Mouse (Mus musculus): ENCODE results near the gene Tnfrsf21. TPM values are rescaled to one million over a fixed set of nuclear protein-coding genes. Genes with fewer than 3 reads are reported as not detected.

Tnfrsf21 gene
- 36.9 and 40.7 TPM in 2 replicates for polyA plus RNA-seq (2015; fragmentation: Nextera tagmentation; extraction: Ambion mirVana)

DNA sequence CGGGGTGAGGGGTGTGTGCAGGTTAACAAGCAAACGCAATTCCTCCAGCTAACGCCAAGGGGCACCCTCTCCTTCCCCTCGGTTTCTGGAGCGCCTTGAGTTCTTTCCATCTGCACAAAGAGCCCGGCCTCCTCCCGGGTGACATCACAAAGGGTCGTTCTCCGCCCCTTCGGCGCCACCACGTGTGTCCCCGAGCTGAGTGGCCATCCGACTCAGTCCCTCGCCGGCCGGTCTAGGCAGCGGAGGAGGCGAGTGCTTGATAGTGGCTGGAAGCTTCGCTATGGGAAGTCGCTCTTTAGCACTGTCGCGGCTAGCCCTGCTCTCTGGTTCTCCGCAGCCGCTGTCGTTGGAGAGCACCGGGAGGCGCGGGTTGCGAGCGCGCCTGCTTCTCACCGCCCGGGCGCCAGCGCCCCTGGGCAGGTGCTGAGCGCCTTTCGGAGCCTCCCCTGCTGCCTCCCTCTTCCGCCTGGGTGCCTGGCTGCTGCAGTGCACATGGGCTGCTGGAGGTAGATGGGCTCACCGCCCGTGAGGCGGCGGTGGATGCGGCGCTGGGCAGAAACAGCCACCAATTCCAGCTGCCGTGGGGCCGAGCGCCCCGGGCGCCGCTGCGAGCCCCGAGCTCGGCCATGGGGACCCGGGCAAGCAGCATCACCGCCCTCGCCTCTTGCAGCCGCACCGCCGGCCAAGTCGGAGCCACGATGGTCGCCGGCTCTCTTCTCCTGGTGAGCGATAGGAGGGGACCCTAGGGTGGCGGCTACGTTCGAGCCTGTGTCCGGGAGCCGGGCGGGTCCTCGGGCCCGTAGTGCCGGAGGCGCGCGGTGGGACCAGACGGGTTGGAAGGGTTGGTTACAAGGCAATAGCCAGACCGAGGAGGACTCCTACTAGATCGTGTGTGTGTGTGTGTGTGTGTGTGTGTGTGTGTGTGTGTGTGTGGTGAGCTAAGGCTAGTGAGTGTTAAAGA lies at the start of gene Tnfrsf21:
Gene Tnfrsf21, plus strand, starts transcription at position 185 of the 961 bp plus-strand sequence.
- Histone ChIP-seq H3K27me3 (ENCODE audit: control insufficient read depth, insufficient read depth, low read length) (no peaks in the 10 kb centered on the region), H3K9me3 (ENCODE audit: control insufficient read depth, low read length) (no peaks in the 10 kb centered on the region), H3K4me2 (replicated peaks; ENCODE audit: low read depth) (peak within 1 kb of the TSS; percentile 97), H3K4me1 (replicated peaks; ENCODE audit: control insufficient read depth, insufficient read depth) (no peaks in the 10 kb centered on the region), H3K4me3 (ENCODE audit: low read depth, low read length) (peak within 1 kb of the TSS; percentile 82), H3K36me3 (ENCODE audit: control insufficient read depth, insufficient read depth, low read length) (no peaks in the 10 kb centered on the region), H3K27ac (replicated peaks) (peak within 1 kb of the TSS; percentile 84), H3K9ac (ENCODE audit: low read length) (peak within 1 kb of the TSS; percentile 77)
- peak; percentile 95 for ATAC-seq (ENCODE audit: low FRiP score, low TSS enrichment)
- peak; percentile 96 for DNase-seq (ENCODE audit: low spot score)
- WGBS: under 1% methylated on average over 76 of the region's 80 CpGs
- TF ChIP-seq CTCF (IDR thresholded peaks at IDR 0.05; ENCODE audit: low read depth): peak; percentile 91
- TF ChIP-seq EP300 (optimal IDR thresholded peaks at IDR 0.05): no peak

DNA sequence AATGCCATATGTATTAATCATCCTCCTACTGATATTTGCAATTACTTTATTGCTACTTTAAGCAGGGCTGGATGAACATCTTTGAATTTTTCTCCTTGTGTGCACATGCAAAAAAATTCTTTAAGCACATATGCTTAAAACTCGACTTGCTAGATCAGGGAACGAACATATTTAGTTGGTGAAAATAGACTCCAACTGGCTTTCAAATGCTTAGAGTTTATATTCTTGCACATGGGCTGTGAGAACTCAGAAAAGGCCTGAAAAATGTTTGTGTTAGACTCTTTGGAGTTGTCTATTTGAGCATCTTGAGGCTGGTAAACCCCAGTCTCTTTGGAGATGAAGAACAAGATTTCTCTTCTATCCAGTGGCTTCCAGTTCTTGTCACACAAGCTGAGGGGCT lies 48.2 kb upstream of the Tnfrsf21 start:
- H3K4me2 ChIP-seq (replicated peaks; ENCODE audit: low read depth): no peak overlapping the region
- no peak for TF ChIP-seq CTCF (IDR thresholded peaks at IDR 0.05; ENCODE audit: low read depth)
- TF ChIP-seq EP300 (optimal IDR thresholded peaks at IDR 0.05): no peak
- no peaks in the 10 kb centered on the region for H3K9me3 ChIP-seq (ENCODE audit: control insufficient read depth, low read length)
- H3K9ac ChIP-seq (ENCODE audit: low read length): no peak overlapping the region
- no peaks in the 10 kb centered on the region for H3K36me3 ChIP-seq (ENCODE audit: control insufficient read depth, insufficient read depth, low read length)
- no peaks in the 10 kb centered on the region for H3K27me3 ChIP-seq (ENCODE audit: control insufficient read depth, insufficient read depth, low read length)
- no peaks in the 10 kb centered on the region for H3K4me1 ChIP-seq (replicated peaks; ENCODE audit: control insufficient read depth, insufficient read depth)
- H3K4me3 ChIP-seq (ENCODE audit: low read depth, low read length): no peak overlapping the region
- ATAC-seq (ENCODE audit: low FRiP score, low TSS enrichment) (no peak), DNase-seq (ENCODE audit: low spot score) (no peak)
- no peak overlapping the region for H3K27ac ChIP-seq (replicated peaks)
- WGBS: 82% methylated on average over 2 of the region's 2 CpGs

DNA sequence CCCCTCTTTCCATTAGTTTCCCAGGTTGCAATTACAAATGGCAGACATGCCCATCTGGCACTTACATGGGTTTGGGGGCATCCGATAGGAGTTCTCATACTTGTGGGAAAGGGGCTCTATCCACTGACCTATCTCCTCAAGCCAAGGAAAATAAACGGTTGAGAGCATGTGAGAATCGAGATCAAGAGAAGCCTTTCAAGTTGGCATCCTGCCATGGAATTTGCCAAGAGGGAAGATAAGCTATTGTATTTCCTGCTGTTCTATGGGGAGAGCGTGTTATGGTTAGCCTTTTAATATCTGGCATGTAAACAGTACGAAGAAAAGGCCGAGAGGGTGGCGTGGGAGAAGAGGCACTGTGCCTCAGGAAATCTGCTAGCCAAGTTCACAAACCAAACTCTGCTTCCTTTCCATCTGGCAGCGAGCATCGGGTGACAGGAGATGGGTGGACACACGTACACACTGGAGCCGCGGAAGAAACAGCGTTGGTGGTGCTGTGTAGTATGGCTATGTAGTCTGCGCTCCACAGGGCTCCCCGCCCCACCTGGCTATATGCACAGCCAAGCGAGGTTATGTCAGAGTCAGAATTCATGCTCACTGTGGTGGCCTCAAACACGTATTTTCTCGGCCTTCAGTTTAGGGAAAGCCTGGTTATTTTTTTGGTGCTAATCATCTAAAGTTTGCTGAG lies 40.9 kb upstream of the Tnfrsf21 start:
- Histone ChIP-seq H3K27me3 (ENCODE audit: control insufficient read depth, insufficient read depth, low read length) (no peaks in the 10 kb centered on the region), H3K4me2 (replicated peaks; ENCODE audit: low read depth) (no peak overlapping the region), H3K4me1 (replicated peaks; ENCODE audit: control insufficient read depth, insufficient read depth) (0 out of 2 replicates have a peak, but pooled peaks cover 3% of the 10 kb centered on the region), H3K36me3 (ENCODE audit: control insufficient read depth, insufficient read depth, low read length) (no peaks in the 10 kb centered on the region), H3K9ac (ENCODE audit: low read length) (no peak overlapping the region), H3K27ac (replicated peaks) (0 out of 2 replicates have a peak overlapping the region, but pooled peaks have one; percentile 24), H3K9me3 (ENCODE audit: control insufficient read depth, low read length) (no peaks in the 10 kb centered on the region), H3K4me3 (ENCODE audit: low read depth, low read length) (no peak overlapping the region)
- 38% methylated on average over 18 of the region's 18 CpGs for WGBS
- DNase-seq (ENCODE audit: low spot score): peak; percentile 41
- TF ChIP-seq CTCF (IDR thresholded peaks at IDR 0.05; ENCODE audit: low read depth): no peak
- no peak for TF ChIP-seq EP300 (optimal IDR thresholded peaks at IDR 0.05)
- ATAC-seq (ENCODE audit: low FRiP score, low TSS enrichment): peak; percentile 68; the same call in 1 of the 2 replicates

DNA sequence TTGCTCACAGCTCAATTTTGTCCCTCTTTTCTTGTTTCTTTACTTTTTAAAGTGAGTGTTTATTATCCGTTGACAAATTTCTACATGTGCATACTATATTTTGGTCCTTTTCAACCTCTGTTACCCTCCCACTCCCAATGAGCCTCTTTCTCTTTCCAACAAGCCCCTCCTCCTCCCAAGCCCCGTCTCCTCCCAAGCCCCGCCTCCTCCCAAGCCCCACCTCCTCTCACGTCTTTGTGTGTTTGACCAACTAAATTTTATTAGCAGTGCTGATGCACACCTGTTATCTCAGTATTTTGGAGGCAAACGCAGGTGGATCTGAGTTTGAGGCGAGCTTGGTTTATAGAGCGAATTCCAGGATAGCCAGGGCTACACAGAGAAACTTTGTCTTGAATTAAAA lies 38.6 kb upstream of the Tnfrsf21 start:
- ATAC-seq (ENCODE audit: low FRiP score, low TSS enrichment): no peak
- no peak overlapping the region for H3K27ac ChIP-seq (replicated peaks)
- H3K9me3 ChIP-seq (ENCODE audit: control insufficient read depth, low read length): no peaks in the 10 kb centered on the region
- peak; percentile 28 for DNase-seq (ENCODE audit: low spot score)
- WGBS: 63% methylated on average over 7 of the region's 7 CpGs
- no peaks in the 10 kb centered on the region for H3K27me3 ChIP-seq (ENCODE audit: control insufficient read depth, insufficient read depth, low read length)
- H3K9ac ChIP-seq (ENCODE audit: low read length): no peak overlapping the region
- no peaks in the 10 kb centered on the region for H3K36me3 ChIP-seq (ENCODE audit: control insufficient read depth, insufficient read depth, low read length)
- no peak overlapping the region for H3K4me2 ChIP-seq (replicated peaks; ENCODE audit: low read depth)
- TF ChIP-seq EP300 (optimal IDR thresholded peaks at IDR 0.05): no peak
- no peak for TF ChIP-seq CTCF (IDR thresholded peaks at IDR 0.05; ENCODE audit: low read depth)
- no peak overlapping the region for H3K4me3 ChIP-seq (ENCODE audit: low read depth, low read length)
- 0 out of 2 replicates have a peak, but pooled peaks cover 3% of the 10 kb centered on the region for H3K4me1 ChIP-seq (replicated peaks; ENCODE audit: control insufficient read depth, insufficient read depth)

DNA sequence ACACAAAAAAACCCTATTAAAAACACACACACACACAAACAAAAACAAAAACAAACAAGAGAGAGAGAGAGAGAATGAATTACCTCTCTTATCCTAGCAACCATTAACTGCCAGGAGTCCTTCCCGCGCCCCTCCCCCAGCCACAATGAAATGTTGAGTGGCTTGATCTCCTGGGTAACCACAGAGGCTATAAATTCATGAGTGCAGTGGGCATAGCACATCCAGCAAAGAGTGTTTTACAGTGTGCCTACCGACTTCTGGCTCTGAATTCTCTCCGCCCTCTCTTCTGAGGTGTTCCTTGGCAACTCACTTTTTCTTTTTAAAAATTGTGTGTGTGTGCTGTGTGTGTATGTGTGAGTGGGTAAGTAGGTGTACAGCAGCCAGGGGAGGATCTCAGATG lies 38.0 kb upstream of the Tnfrsf21 start:
- 82% methylated on average over 4 of the region's 4 CpGs for WGBS
- H3K4me3 ChIP-seq (ENCODE audit: low read depth, low read length): no peak overlapping the region
- no peak overlapping the region for H3K9ac ChIP-seq (ENCODE audit: low read length)
- H3K27me3 ChIP-seq (ENCODE audit: control insufficient read depth, insufficient read depth, low read length): no peaks in the 10 kb centered on the region
- DNase-seq (ENCODE audit: low spot score) (peak; percentile 10), ATAC-seq (ENCODE audit: low FRiP score, low TSS enrichment) (no peak)
- H3K4me1 ChIP-seq (replicated peaks; ENCODE audit: control insufficient read depth, insufficient read depth): 0 out of 2 replicates have a peak, but pooled peaks cover 3% of the 10 kb centered on the region
- H3K4me2 ChIP-seq (replicated peaks; ENCODE audit: low read depth): no peak overlapping the region
- no peak for TF ChIP-seq EP300 (optimal IDR thresholded peaks at IDR 0.05)
- TF ChIP-seq CTCF (IDR thresholded peaks at IDR 0.05; ENCODE audit: low read depth): no peak
- H3K27ac ChIP-seq (replicated peaks): no peak overlapping the region
- H3K36me3 ChIP-seq (ENCODE audit: control insufficient read depth, insufficient read depth, low read length): no peaks in the 10 kb centered on the region
- H3K9me3 ChIP-seq (ENCODE audit: control insufficient read depth, low read length): no peaks in the 10 kb centered on the region

Data from stomach, postnatal 0 days (tissue).